Mouse (Mus musculus) left cerebral cortex, adult 2 months (tissue): ENCODE measurements around the gene Gm973. TPM values are rescaled to one million over a fixed set of nuclear protein-coding genes. Genes with fewer than 3 reads are reported as not detected.
A peak's percentile ranks its signal among the peaks of the same experiment; 100 is the strongest.

Experiments used
- DNase-seq, 2 experiments: peaks; one replicate each; pipeline ENCODE4 v3.0.0; 2021 to 2022; ENCODE audit warnings: low spot score in 2 of 2, mixed read lengths in 1 of 2; ENCODE audit errors: extremely low spot score in 1 of 2
- H3K27ac ChIP-seq: fragments of 200-600 bp; 2 replicates; pipeline ENCODE4 v1.8.1; 2022
- H3K4me3 ChIP-seq: fragments of 200-600 bp; 2 replicates; pipeline ENCODE4 v1.8.1; 2022
- CTCF ChIP-seq: fragments of 200-600 bp; IDR thresholded peaks from 2 replicates; pipeline ENCODE4 v1.8.1; 2022; ENCODE audit warnings: antibody characterized with exemption, mild to moderate bottlenecking, moderate library complexity
- intact Hi-C: fragments of 180-260 bp; cut with DNase I; formaldehyde crosslinking; loops from one replicate; pipeline ENCODE4 v1.15.1; 2025
- total RNA-seq, 2 experiments: library from RNA; stranded (reverse); gene quantifications; 2 replicates each; pipeline ENCODE4 v1.2.3; 2021

Gm973 gene
- total RNA-seq, 2 experiments from 2014 or later, result 9.1 to 14.9 TPM

- intact Hi-C loops, result no loop called here
- no peak for TF ChIP-seq CTCF
- Histone ChIP-seq H3K27ac (no peak overlapping the region), H3K4me3 (no peak overlapping the region)
- DNase-seq, result no peak
Measured at GRCm38 (mm10) chr1:59497741-59498613, 18.1 kb upstream of the Gm973 start.

DNA sequence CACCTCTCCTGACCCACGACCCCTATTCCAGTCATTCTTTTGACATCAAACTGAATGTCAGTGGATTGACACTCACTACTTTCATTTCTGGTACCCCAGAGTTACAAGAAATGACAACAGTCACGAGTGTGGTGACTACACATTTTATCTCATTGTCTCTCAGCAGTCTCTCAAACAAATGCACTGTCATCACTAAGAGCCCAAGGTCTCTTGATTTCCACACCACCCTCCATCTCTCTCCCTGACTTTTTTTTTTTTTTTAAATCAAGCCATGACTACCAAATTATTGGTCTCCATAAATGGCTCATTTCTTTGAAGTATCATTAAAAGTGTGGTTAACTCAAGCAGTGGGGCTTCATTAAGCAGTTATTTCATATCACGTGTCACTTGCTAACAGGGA lies 16.7 kb upstream of the Gm973 start:
- intact Hi-C loops, result no loop called here
- Histone ChIP-seq H3K4me3 (no peak overlapping the region), H3K27ac (no peak overlapping the region)
- no peak for TF ChIP-seq CTCF
- DNase-seq, result no peak

GRCm38 (mm10) chr1:59502355-59502754 lies 13.7 kb upstream of the Gm973 start:
- Histone ChIP-seq H3K27ac (no peak overlapping the region), H3K4me3 (no peak overlapping the region)
- no peak for DNase-seq
- intact Hi-C loops, result no loop called here
- no peak for TF ChIP-seq CTCF

GRCm38 (mm10) chr1:59503659-59504301 lies 12.3 kb upstream of the Gm973 start:
- no peak overlapping the region for H3K27ac ChIP-seq
- intact Hi-C loops, result no loop called here
- TF ChIP-seq CTCF, result no peak
- H3K4me3 ChIP-seq, result no peak overlapping the region
- no peak for DNase-seq

DNA sequence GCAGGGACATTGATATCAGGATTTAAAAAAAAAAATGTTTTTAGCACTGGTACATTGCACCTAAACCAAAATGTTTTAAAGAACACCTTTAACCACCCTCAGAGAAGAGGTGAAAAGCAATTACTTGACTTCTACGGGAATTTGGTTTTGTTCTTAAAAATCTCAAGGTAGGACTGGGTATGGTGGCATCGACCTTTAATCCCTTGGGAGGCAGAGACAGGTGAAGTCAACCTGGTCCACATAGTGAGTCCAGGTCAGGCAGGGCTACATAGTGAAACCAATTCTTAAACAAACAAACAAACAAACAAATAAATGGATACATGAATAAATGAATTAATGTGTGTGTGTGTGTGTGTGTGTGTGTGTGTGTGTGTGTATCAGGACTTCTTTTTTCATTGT lies 11.8 kb upstream of the Gm973 start:
- DNase-seq, result no peak
- intact Hi-C loops, result no loop called here
- Histone ChIP-seq H3K27ac (no peak overlapping the region), H3K4me3 (no peak overlapping the region)
- TF ChIP-seq CTCF, result no peak

GRCm38 (mm10) chr1:59508463-59509139 lies 7.5 kb upstream of the Gm973 start:
- intact Hi-C loops, result no loop called here
- Histone ChIP-seq H3K27ac (no peak overlapping the region), H3K4me3 (no peak overlapping the region)
- no peak for DNase-seq
- no peak for TF ChIP-seq CTCF

DNA sequence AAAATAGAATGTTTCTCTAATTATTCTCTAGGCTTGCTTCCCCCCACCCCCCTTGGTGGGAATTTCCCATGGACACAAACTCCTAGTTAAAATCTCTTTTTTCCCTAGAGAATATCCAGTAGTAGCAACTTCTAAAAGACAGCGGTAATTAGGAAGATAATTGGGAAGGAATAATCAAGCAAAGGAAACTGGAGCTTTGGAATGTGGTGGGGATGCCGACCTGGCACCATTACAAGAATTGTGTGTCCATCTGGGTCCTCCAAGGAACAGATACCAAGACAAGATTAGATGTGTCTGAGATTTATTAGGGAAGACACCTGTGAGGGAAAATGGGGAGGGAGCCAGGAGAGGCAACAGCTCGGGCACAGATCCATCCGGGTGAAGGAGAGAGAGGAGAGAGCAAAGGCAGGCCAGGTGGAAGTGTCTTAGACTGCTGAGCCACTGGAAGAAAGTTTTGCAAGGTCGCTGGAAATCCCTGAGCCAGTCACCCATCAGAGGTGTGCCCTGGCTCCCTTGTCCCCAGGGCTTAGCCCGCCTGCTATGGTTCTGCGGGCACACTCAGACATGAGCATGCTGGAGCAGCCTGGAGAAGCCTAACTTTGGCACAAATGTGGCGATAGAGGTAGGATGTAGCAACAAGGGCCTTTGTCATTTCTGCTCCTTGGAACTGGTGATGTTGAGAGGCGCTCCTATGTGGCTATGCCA lies 4.3 kb upstream of the Gm973 start:
- no peak for DNase-seq
- intact Hi-C loops, result no loop called here
- no peak for TF ChIP-seq CTCF
- H3K4me3 ChIP-seq, result no peak overlapping the region
- no peak overlapping the region for H3K27ac ChIP-seq

GRCm38 (mm10) chr1:59520226-59520837 lies 4.3 kb downstream of the Gm973 start:
- no peak for DNase-seq
- no peak overlapping the region for H3K27ac ChIP-seq
- H3K4me3 ChIP-seq, result no peak overlapping the region
- intact Hi-C loops, result no loop called here
- no peak for TF ChIP-seq CTCF

- H3K27ac ChIP-seq, result no peak overlapping the region
- TF ChIP-seq CTCF, result no peak
- no peak overlapping the region for H3K4me3 ChIP-seq
- DNase-seq, result no peak
- intact Hi-C loops, result no loop called here
Measured at GRCm38 (mm10) chr1:59522456-59522855, 6.4 kb downstream of the Gm973 start.

- peak; percentile 9; the same call in 1 of the 2 replicates for TF ChIP-seq CTCF
- H3K27ac ChIP-seq, result no peak overlapping the region
- intact Hi-C loops, result no loop called here
- H3K4me3 ChIP-seq, result no peak overlapping the region
- no peak for DNase-seq
Measured at GRCm38 (mm10) chr1:59523378-59523958, 7.4 kb downstream of the Gm973 start.

DNA sequence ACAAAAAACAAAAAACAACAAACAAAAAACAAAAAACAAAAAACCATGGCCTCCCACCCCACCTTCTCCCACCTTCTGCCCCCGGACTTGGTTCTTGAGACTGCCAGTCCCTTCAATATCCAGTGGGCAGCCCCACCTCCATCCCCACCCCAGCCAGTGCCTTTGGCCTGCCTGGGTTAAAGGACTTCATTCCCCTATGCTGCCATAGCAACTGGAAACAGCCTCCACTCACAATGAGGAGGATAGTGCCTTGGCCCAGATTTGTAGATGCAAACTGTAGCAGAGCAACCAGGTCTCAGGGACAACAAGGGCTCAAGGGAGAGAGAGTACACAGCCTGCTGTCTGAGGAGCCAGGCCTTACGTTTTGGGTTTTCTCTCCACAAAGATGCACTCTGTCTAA lies 8.0 kb downstream of the Gm973 start:
- TF ChIP-seq CTCF, result no peak
- H3K4me3 ChIP-seq, result no peak overlapping the region
- intact Hi-C loops, result no loop called here
- H3K27ac ChIP-seq, result no peak overlapping the region
- DNase-seq, result no peak
